Mouse (Mus musculus) forebrain, embryonic 14.5 days (tissue): ENCODE data around the gene Mdm4. TPM values are rescaled to one million over a fixed set of nuclear protein-coding genes. Genes with fewer than 3 reads are reported as not detected.

Source experiments
- ATAC-seq: fragments of 200-750 bp; cut with Nextera tagmentation; 2 replicates; pipeline ENCODE4 v1.8.0; 2017; ENCODE audit warnings: mild to moderate bottlenecking, moderate library complexity
- DNase-seq: peaks from one replicate; pipeline ENCODE4 v3.0.0-alpha.2; 2015; ENCODE audit warnings: low spot score
- H3K27ac ChIP-seq: fragments of 300-500 bp; sonication (generic); 2 replicates; pipeline ENCODE4 v1.5.1; 2014; ENCODE audit warnings: low read depth, mild to moderate bottlenecking, control low read depth, low read length, moderate library complexity
- H3K27me3 ChIP-seq: fragments of 300-500 bp; sonication (generic); replicated peaks from 2 replicates; pipeline ENCODE4 v1.6.1; 2014; ENCODE audit warnings: low read length, control low read depth, mixed read lengths; ENCODE audit not compliant: control insufficient read depth, insufficient read depth
- H3K36me3 ChIP-seq: fragments of 300-500 bp; sonication (generic); 2 replicates; pipeline ENCODE4 v1.6.1; 2014; ENCODE audit warnings: low read length, control low read depth; ENCODE audit not compliant: control insufficient read depth, insufficient read depth
- H3K4me1 ChIP-seq: fragments of 300-500 bp; sonication (generic); 2 replicates; pipeline ENCODE4 v1.6.1; 2014; ENCODE audit warnings: antibody characterized with exemption, low read length, control low read depth; ENCODE audit not compliant: control insufficient read depth, insufficient read depth
- H3K4me2 ChIP-seq: fragments of 300-500 bp; sonication (generic); 2 replicates; pipeline ENCODE4 v1.6.1; 2014; ENCODE audit warnings: mild to moderate bottlenecking, control low read depth, low read length
- H3K4me3 ChIP-seq: fragments of 300-500 bp; sonication (generic); 2 replicates; pipeline ENCODE4 v1.5.1; 2014; ENCODE audit warnings: low read depth, low read length, control low read depth
- H3K9ac ChIP-seq: fragments of 300-500 bp; sonication (generic); 2 replicates; pipeline ENCODE4 v1.6.1; 2014; ENCODE audit warnings: mild to moderate bottlenecking, low read length, control low read depth, moderate library complexity
- H3K9me3 ChIP-seq: fragments of 300-500 bp; sonication (generic); replicated peaks from 2 replicates; pipeline ENCODE4 v1.6.1; 2016; ENCODE audit warnings: low read length, control low read depth, mixed read lengths; ENCODE audit not compliant: control insufficient read depth
- WGBS: fragments of 180-500 bp; shearing (Covaris S2); extraction: QIAGEN DNeasy Blood & Tissue Kit; methylation state at CpG from one replicate; pipeline ENCODE4 v1.1.7; 2014; 5-methylcytosine and 5-hydroxymethylcytosine counted together
- polyA plus RNA-seq: library from polyadenylated mRNA; unstranded; fragments of >200 nt; fragmentation: Nextera tagmentation; extraction: Ambion mirVana; gene quantifications from 2 replicates; pipeline ENCODE4 v1.2.1, GENCODE M21; 2014

Mdm4 gene
- polyA plus RNA-seq, 1 experiment from 2014 or later, result 35.7 TPM

DNA sequence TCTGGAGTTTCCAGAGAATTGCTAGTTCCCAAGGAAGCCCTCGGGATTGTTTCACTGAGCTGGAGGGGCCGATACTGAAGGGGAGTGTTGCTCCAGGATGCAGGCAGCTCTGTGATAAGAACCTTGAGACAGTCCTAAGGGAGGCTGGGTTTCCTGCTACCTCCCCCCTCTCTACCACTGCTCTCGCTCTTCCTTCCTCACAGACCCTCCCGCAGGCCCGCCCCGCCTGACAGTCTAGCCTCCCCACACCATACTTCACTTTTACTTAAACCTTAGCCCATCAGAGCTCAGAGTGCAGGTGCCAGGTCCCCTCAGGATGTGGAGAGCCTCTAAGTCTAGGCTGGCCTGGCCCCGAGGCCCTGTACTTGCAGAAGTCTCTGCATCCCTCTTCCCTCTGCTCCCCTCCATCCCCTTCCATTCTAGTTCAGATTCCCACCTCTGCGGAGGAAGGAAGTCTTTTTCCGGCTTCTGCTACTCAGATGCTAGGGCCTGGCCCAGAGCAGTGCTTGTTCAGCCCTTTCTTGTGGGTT lies 43.0 kb upstream of the Mdm4 start:
- 68% methylated on average over 9 of the region's 9 CpGs for WGBS
- H3K9ac ChIP-seq, result no peak overlapping the region
- DNase-seq (no peak), ATAC-seq (no peak)
- peaks cover 11% of the 10 kb centered on the region; the same call in 1 of the 2 replicates for H3K4me1 ChIP-seq
- no peaks in the 10 kb centered on the region for H3K9me3 ChIP-seq
- no peaks in the 10 kb centered on the region for H3K27me3 ChIP-seq
- peaks cover 60% of the 10 kb centered on the region for H3K36me3 ChIP-seq
- H3K27ac ChIP-seq, result no peak overlapping the region
- no peak overlapping the region for H3K4me2 ChIP-seq
- H3K4me3 ChIP-seq, result no peak overlapping the region

DNA sequence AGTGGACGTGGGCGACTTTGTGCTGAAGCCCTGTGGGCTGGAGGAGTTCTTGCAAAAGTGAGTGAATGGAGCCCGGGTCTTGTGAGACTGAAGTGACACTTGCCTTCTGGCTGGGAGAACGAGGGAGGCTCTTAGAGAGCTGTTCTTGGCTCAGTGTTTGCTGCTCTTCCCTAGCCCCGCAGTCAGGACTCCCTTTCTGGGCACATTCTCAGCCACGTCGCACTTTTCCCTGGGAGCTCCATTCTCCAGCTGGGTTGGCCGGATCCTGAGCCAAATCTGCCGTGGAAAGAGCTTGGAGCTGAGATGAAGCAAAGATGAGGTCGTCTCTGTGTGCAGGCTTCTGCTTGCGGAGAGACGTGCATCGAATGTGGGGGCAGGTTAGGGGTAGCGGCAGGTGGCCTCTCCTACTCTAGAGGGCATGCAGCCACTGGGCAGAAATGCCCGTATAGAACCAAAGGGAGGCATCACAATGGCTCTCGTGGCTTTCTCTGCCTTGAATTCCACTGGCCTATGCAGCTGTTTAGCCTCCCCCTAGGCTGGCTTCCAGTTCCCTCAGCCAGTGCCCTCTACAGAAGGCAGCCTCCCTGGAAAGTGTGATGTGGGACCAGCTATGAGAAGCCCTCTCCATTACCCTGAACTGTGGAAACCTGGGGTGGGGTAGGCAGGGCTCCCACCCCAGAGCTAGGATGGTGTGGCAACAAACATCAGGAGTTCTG lies 41.5 kb upstream of the Mdm4 start:
- peak; percentile 40; the same call in 1 of the 2 replicates for ATAC-seq
- H3K27ac ChIP-seq, result peak overlapping the region; percentile 72
- 0 out of 2 replicates have a peak overlapping the region, but pooled peaks have one; percentile 5 for H3K9ac ChIP-seq
- no peaks in the 10 kb centered on the region for H3K9me3 ChIP-seq
- H3K4me3 ChIP-seq, result no peak overlapping the region
- H3K36me3 ChIP-seq, result peaks cover 64% of the 10 kb centered on the region
- WGBS, result 55% methylated on average over 16 of the region's 16 CpGs
- H3K27me3 ChIP-seq, result no peaks in the 10 kb centered on the region
- H3K4me1 ChIP-seq, result peaks cover 16% of the 10 kb centered on the region; the same call in 1 of the 2 replicates
- peak; percentile 74 for DNase-seq
- H3K4me2 ChIP-seq, result no peak overlapping the region

GRCm38 (mm10) chr1:133070157-133070556 lies 39.8 kb upstream of the Mdm4 start:
- H3K4me3 ChIP-seq, result no peak overlapping the region
- H3K4me2 ChIP-seq, result no peak overlapping the region
- no peaks in the 10 kb centered on the region for H3K27me3 ChIP-seq
- WGBS, result 48% methylated on average over 3 of the region's 5 CpGs
- ATAC-seq (no peak), DNase-seq (no peak)
- H3K27ac ChIP-seq, result no peak overlapping the region
- H3K9me3 ChIP-seq, result no peaks in the 10 kb centered on the region
- peaks cover 16% of the 10 kb centered on the region; the same call in 1 of the 2 replicates for H3K4me1 ChIP-seq
- H3K36me3 ChIP-seq, result peaks cover 59% of the 10 kb centered on the region
- H3K9ac ChIP-seq, result no peak overlapping the region

GRCm38 (mm10) chr1:133069275-133070120 lies 39.1 kb upstream of the Mdm4 start:
- Histone ChIP-seq H3K9ac (no peak overlapping the region), H3K27me3 (no peaks in the 10 kb centered on the region), H3K4me3 (no peak overlapping the region), H3K9me3 (no peaks in the 10 kb centered on the region), H3K27ac (peak overlapping the region; percentile 55; the same call in 1 of the 2 replicates), H3K4me1 (peaks cover 16% of the 10 kb centered on the region; the same call in 1 of the 2 replicates), H3K4me2 (no peak overlapping the region), H3K36me3 (peaks cover 55% of the 10 kb centered on the region)
- DNase-seq (no peak), ATAC-seq (0 out of 2 replicates have a peak, but pooled peaks have one; percentile 4)
- 85% methylated on average over 12 of the region's 12 CpGs for WGBS

DNA sequence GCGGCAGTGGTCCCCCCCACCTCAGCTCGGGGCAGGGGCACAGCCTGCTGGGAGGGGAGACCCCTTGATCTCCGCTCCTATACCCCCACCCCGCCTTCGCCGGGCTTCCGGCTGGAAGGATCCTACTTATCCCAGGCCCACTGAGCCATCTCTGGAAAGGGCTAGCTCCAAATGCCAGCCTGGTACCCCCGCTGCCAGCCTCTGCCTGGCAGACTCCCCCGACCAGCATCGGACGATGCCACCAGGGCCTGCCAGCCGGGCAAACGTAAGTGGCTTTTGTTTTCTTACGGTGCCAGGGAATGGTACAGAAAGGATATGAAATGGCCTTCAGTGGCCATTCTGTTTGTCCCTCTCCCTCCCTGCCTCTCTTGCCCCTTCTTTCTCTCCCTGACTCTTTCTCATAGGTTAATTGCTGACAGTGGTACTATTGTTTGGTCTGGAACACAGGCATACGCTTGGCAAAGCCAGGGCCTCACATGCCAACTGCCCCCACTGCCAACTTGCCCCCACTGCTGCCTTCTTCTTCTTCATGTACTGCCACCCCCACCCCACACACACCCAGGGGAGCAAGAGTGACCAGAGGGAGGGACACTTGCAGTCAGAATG lies 38.4 kb upstream of the Mdm4 start:
- Histone ChIP-seq H3K27ac (peak overlapping the region; percentile 55; the same call in 1 of the 2 replicates), H3K9me3 (no peaks in the 10 kb centered on the region), H3K4me1 (peaks cover 16% of the 10 kb centered on the region; the same call in 1 of the 2 replicates), H3K4me2 (no peak overlapping the region), H3K36me3 (peaks cover 52% of the 10 kb centered on the region), H3K4me3 (no peak overlapping the region), H3K9ac (peak overlapping the region; percentile 25; the same call in 1 of the 2 replicates), H3K27me3 (no peaks in the 10 kb centered on the region)
- no peak for DNase-seq
- 73% methylated on average over 15 of the region's 15 CpGs for WGBS
- 0 out of 2 replicates have a peak, but pooled peaks have one; percentile 13 for ATAC-seq

DNA sequence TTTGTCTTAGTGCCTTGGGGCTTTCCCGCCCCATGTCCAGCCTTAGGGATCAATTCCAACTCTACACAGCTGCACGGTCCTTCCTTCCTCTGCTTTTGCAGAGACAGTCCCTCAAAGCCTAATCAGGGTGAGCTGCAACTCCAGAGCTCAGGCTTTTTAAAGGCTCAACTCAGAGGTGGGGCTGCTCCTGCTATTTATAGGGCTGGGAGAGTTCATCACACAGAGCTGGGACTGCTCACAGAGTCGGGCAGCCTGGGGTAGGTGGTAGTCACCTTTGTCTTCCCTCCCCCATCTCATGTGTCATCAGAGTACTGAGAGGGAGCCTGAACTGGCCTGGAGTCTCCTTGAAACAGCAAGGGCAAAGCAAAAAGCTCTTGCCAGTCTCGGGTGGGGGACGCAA lies 37.9 kb upstream of the Mdm4 start:
- no peak overlapping the region for H3K9ac ChIP-seq
- H3K4me3 ChIP-seq, result no peak overlapping the region
- H3K27me3 ChIP-seq, result no peaks in the 10 kb centered on the region
- peaks cover 57% of the 10 kb centered on the region for H3K36me3 ChIP-seq
- H3K9me3 ChIP-seq, result no peaks in the 10 kb centered on the region
- H3K4me2 ChIP-seq, result no peak overlapping the region
- DNase-seq (no peak), ATAC-seq (no peak)
- 60% methylated on average over 5 of the region's 5 CpGs for WGBS
- peaks cover 16% of the 10 kb centered on the region; the same call in 1 of the 2 replicates for H3K4me1 ChIP-seq
- H3K27ac ChIP-seq, result peak overlapping the region; percentile 55; the same call in 1 of the 2 replicates

DNA sequence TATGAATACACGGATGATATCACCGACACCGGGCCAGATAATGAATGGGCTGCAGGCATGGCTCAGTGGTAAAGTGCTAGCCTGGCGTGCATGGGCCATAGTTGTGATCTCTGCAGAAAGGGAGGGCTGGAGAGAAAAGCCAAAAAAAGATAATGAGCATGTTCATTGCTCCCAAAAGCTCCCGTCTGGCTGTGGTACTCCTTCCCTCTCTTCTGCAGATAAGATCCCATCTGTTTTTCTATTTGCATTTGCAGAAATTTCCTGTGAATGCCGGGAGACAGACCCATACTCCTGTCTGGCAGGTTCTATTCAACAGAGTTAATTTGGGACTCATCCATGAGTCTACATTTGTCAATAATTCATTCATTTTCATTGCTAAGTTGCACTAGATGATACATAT lies 32.8 kb upstream of the Mdm4 start:
- Histone ChIP-seq H3K4me3 (no peak overlapping the region), H3K36me3 (peaks cover 39% of the 10 kb centered on the region), H3K9me3 (no peaks in the 10 kb centered on the region), H3K27ac (no peak overlapping the region), H3K9ac (no peak overlapping the region), H3K4me2 (no peak overlapping the region), H3K4me1 (peaks cover 2% of the 10 kb centered on the region; the same call in 1 of the 2 replicates), H3K27me3 (no peaks in the 10 kb centered on the region)
- DNase-seq, result no peak
- no peak for ATAC-seq
- WGBS, result 83% methylated on average over 6 of the region's 6 CpGs

DNA sequence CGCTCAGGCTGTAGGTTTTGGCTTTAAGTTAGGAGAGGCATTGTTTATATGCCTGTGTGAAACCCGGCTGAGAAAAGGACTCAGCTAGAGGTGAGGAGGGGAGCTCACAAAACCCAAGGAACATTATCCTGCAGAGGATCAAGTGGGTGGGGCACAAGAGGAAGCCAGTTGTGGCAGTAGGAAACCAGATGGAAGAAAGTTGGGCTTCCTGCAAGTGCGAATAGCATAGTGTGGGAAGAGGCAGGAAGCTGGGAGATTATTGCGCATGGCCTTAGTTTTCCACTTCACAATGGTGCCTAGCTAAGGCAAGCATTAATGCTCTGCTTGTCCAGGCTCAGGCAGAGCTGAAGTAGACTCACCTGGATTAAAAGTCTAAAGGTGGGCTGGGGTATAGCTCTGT lies 30.3 kb upstream of the Mdm4 start:
- ATAC-seq (no peak), DNase-seq (no peak)
- H3K4me2 ChIP-seq, result no peak overlapping the region
- no peaks in the 10 kb centered on the region for H3K9me3 ChIP-seq
- H3K9ac ChIP-seq, result no peak overlapping the region
- H3K27me3 ChIP-seq, result no peaks in the 10 kb centered on the region
- peaks cover 7% of the 10 kb centered on the region for H3K4me1 ChIP-seq
- H3K4me3 ChIP-seq, result no peak overlapping the region
- H3K27ac ChIP-seq, result no peak overlapping the region
- peaks cover 19% of the 10 kb centered on the region for H3K36me3 ChIP-seq
- 60% methylated on average over 4 of the region's 4 CpGs for WGBS
